Mouse (Mus musculus): Measurements from ENCODE around the gene Pcyt2.

The Pcyt2 gene

DNA sequence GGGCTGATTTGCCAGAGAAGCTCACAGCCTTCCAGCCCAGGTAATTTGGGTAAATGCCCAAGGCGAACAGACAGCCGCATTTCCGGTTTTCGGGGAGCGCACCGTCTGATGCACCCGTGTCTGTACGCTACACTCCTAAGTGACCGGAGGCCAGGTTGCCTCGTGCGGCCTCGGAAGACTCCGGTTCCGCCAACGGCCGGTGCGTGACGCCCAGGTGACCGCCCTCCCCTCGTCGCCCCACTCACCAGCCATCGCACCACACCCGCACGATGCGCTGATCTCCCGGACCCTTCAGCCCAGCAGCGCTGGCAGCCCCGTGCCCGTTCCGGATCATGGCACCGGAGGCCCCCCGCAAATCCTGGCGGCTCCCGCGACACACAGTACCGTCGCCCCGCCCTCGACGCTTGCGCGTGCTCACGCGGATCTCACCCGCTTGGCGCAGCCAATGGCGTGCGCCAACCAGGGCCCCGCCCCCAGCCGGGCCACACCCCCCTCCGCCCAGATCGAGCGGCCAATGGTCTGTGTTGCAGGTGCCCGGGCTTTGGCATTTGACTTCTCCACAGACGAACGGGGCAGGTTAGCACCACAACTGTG lies at the start of gene Pcyt2:
Gene Pcyt2 (minus strand): TSS at position 418 of the 594 bp plus-strand sequence.
- peak; percentile 95 for DNase-seq

DNA sequence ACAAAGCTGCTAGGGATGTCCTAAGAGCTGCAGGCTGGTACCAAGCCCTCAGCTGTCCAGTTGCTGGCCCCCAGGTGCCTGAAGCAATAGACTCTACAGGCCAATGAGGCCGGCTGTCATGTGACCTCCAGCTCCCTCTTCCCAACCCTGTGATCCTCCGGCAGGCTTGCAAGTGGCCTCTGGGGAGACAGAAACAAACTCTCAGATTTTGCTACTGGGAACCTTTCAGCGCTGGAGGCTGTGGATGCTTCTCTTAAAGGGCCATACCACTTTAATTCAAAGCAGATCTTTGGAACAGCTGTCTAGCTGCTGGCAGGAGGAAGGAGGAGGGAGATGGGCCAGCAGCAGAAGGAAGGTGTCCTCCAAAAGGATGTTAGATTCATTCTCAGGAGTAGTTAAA lies 48.9 kb upstream of the Pcyt2 start:
- DNase-seq = peak in 1 of 2 experiments; percentile 63

DNA sequence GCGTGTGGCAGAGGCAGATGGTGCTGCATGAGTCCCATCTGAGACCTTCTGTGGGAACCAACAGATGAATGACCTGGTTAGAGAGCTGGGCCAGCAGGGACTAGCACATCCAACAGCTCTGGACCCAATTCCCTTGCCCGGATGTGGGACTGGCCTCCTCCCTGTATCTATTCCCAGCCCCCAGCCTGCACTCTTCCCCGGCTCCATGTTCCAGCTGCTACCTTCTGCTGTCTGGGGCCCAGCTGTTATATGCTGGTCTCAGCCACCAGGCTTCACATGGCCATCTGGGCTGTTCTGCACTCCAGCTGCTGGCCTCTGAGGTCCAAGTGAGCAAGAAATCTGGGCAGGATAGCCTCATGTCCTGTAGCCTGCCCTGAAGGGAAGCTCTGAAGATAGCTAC lies 47.7 kb upstream of the Pcyt2 start:
- DNase-seq = peak; percentile 65 to 90

DNA sequence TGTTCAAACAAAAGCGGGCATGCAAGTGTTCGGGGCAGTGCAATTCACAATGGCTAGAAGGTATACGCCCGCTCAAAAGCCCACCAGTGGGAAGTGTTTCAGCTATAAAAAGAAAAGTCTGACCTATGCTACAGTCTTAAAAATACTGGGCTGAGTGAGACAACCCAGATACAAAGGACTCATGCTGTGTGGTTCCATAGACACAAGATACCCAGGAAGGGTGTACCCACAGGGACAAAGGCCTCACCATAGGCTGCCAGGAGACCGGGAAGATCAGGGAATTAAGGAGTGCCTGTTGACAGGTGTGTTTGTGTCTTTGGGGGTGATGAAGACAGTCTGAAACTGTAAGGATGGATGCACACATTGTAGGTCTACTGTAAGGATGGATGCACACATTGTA lies 46.0 kb upstream of the Pcyt2 start:
- no peak for DNase-seq

DNA sequence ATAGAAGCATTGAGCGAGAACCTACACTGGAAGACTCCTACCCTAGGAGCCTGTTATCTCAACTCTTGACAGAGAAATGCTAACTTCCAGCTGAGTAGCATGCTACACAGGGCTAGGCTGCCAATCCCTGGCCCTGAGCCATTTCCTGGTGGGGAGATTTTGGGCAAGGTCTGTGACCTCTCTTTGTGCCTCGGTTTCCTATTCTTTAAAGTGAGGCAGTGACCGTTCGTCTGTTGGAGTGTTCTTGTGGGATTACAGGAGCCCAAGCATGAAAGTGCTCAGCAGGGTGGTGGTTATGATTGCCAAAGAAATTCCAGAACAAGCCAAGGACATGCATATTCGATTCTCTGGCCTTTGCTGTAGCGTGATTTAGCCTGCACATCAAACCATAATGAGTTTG lies 45.0 kb upstream of the Pcyt2 start:
- no peak for DNase-seq

DNA sequence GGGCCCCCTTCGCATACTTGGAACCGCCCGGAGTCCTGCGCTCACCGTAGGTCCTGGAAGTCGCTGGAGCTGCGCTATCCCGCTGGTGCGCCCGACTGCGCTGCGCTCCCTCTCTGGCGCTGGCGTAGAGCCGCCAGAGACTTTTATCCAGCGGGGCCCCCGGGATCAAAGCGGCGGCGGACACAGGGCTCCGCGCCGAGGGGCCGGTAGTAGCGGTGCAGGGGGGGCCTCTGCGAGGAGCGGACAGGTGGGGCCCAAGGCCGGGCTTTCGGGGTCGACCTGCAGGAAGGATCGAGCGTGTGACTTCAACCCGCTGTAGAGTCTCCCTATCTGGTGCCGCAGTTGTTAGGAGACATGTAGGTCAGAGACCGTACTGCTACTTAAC lies 43.3 kb upstream of the Pcyt2 start, which contains the start of gene Notum:
Gene Notum (minus strand): TSS at position 100 of the 385 bp plus-strand sequence.
- DNase-seq = peak in 1 of 2 experiments; percentile 43

DNA sequence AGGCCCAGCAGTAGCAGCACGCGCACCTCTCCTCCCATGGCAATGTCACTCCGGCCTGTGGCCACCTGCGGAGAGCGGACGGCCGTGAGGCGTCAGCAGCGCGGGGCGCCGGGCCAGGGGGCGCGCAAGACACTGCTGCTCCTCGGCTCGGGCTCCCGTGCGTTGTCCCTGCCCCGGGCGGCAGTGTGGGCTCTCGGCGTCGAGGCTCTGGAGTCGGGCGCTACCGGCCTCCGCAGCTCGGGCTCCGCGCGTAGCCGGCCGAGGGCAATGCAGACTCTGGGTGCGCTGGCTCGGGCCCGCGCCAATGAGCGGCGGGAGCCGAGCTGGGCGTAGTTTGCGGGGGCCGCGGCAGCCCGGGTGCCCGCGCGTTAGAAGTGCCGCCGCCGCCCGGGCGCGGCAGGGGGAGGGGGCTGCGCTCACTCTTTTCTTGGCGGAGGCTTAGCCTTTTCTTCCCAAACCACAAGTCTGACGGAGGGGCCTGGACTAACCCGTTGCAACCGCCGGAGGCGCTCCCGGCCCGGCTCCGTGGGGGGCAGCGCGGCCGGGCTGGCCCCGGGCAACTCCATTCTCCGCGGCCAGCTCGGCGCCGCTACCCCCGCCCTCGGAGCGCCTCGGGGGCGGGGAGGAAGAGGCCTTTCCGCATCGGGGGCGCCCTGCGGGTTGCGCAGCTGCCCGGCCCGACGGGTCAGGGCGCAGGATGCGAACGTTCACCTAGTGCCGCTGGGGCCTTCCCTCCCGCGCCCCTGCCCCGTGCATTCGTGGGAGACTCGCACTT lies 42.8 kb upstream of the Pcyt2 start:
- peak; percentile 70 to 82 for DNase-seq

DNA sequence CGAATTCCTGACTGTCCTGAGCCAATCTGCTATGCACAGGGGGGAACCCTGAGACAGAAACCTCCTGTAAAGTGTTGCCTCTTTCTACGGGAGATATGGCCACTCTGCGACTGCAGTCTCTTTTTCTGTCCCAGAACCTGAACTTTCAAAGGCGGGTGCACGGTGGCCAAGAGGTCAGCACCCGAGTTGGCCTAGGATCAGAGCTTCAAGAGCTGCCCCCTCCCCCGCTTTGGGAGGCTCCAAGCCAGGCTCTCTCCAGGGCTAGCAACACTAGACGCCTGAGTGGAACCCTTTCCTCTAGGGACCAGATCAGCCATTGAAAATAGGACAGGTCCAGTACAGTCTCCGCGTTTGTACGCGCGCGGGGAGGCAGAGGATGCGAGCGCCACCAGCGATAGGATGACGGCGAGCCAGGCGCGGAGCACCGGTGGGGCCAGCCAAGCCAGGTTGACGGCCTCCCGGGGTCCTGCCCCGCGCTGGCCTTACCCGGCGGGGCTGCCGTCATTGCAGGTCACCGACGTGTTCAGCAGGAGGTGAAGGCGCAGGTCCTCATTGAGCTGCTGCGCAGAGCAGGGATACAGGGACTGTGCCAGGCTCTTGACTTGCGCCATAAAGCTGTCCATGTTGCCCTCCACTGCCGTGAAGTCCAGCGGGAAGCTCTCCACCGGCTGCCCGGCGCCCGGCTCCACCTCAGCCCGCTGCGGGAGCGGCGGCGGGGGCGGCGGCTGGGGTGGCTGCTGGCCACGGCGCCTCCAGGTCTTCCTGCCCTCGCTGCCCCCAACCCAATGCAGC lies 42.0 kb upstream of the Pcyt2 start:
- DNase-seq = peak; percentile 22 to 46

DNA sequence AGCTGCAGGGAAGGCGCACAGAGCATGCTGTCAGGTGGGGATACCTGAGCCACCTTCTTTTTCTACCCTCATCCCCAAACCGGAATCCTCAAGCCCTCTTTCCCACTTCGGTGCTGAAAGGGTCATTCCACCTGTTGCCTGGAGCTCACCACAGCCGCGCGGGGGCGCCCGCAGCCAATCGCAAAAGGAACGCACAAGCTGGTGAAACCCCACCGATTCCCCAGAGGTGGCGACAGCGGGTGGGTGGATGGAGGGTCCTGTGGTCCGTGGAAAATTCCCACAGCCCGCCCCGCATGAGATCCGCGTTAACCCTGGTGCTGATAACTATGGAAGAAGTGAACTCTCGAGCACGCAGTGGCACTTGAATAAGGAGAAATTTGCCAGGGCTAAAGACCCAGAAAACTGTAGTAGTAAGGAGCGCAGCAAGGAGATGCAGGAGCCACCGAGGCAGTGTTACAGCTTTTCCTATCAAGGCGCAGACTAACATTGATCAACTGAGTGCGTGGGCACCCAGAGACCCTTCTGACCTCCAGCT lies 41.2 kb upstream of the Pcyt2 start:
- peak; percentile 88 to 90 for DNase-seq

DNA sequence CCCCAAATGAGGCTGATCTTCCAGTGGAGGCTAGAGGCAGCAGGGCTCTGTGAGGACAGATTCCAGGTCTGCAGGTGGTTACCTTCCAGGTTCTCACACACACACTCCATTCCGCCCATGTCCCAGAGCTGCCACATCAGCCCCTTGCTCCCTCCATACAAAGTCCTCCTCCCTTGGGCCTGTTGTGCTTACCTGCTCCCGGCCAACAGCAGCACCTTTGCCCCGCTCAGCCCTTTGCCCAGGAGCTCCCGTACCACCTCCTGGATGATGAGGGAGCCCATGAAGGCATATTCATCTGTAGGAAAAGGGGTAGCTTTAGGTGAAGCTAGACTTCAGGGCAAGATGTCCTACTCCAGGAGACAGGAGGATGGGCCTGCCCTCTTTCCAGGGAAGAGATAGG lies 39.6 kb upstream of the Pcyt2 start:
- DNase-seq = no peak

DNA sequence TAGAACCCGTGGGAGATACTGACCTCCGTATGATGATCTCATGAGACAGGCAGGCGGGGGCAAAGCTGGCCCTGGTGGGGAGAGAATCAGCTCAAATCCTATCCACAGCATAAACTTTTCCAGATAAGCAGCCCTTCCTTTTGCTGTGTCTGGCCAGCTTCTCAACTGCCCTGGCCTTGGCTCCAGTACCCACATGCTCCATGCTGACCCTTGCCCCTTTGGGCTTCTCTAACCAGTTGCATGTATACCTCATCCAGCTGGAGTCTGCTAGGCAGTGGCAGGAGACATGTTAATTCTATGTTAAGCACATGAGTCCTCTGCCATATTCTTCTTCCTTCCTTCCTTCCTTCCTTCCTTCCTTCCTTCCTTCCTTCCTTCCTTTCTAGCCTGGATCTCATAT lies 37.0 kb upstream of the Pcyt2 start:
- no peak for DNase-seq

DNA sequence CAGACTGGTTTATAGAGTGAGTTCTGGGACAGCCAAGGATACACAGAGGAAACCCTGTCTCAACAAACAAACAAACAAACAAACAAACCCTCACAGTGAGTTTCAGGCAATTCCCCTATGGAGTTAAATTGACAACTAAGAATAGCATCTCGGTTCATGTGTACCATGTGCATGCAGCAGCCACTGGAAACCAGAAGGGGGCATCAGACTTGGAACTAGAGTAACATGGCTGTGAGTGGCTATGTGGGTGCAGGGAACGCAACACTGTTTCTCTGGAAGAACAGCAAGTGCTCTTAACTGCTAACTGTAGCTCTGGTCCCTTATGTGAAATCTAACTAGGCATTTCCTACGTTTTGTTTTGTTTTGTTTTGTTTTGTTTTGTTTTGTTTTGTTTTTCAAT lies 34.1 kb upstream of the Pcyt2 start:
- no peak for DNase-seq

DNA sequence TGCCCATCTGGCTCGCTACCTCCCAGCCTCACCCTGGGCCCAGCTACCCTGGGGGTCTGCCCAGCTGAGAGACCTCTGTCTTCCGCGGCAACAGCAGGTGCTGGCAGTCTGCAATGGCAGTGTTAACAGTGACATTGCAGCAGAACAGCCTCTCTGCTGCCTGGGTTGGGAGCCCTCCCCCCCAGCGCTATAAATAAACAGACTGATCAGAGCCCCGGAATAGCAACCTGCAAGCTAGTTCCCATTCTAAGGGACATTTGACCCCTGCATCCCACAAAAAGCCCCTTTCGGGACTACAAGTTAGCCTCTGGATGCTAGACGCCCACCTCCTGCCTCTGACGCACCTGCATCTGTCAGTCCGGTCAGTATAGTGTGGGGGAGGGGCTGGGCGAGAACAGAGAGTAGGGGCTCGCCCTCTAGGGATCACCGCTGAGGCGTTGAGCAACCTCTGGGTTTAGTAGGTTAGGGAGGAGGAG lies 30.3 kb upstream of the Pcyt2 start, which contains the start of gene Myadml2:
Gene Myadml2 (minus strand): TSS at position 158 of the 476 bp plus-strand sequence.
- DNase-seq = peak in 1 of 2 experiments; percentile 33

DNA sequence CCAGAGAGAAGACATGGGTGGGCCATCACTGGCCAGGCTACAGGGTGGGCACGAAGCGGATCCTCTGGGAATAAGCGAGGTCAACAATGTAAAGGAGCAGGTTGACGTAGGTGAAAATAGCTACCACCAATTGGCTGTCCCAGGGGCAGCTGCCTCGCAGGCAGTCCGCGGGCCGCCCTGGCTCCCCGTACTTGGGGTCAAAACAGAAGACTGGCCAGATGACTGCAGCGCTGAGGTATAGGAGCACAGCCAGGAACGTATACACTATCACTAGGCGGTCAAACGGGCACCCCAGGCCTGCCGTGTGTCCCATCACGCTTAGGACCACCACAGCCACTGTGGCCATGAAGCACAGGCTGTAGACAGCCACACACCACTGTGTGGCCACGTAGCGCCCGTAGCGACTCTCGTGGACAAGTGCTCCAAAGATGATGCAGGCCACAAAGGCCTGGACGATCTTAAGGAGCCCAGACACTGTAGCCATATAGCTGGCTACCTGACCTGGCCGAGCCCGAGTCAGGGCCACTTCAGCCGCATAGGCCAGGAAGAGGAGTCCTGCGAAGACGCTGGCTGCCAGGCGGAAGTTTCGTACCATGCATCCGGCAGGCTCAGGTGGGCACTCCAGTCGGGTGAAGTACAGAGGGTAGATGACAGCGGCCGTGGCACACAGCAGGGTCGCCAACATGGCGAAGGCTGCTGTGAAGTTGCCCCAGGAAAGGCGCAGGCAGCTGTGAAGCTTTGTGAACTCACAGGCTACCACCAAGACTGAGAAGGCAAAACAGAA lies 29.5 kb upstream of the Pcyt2 start:
- no peak for DNase-seq

DNA sequence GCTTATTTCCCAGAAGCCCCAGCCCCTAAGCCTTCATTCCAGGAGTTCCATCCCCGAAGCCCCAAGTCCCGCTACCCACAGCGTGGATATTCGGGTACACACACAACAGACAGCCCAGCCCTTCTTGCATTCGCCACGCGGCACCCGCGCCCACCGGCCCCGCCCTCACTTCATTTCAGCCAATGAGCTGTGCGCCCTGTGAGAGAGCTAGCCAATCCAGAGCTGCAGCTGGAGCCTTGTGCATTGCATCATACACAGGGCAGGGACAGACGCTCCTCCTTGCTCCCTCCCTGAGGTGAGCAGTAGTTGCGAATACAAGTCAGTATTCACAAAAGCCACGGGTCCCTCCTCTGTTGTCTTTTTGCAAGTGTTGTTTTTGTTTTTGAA lies 25.9 kb upstream of the Pcyt2 start, which contains the start of gene Pycr1:
Gene Pycr1 (minus strand): TSS at position 169 of the 387 bp plus-strand sequence.
- peak; percentile 94 to 95 for DNase-seq

DNA sequence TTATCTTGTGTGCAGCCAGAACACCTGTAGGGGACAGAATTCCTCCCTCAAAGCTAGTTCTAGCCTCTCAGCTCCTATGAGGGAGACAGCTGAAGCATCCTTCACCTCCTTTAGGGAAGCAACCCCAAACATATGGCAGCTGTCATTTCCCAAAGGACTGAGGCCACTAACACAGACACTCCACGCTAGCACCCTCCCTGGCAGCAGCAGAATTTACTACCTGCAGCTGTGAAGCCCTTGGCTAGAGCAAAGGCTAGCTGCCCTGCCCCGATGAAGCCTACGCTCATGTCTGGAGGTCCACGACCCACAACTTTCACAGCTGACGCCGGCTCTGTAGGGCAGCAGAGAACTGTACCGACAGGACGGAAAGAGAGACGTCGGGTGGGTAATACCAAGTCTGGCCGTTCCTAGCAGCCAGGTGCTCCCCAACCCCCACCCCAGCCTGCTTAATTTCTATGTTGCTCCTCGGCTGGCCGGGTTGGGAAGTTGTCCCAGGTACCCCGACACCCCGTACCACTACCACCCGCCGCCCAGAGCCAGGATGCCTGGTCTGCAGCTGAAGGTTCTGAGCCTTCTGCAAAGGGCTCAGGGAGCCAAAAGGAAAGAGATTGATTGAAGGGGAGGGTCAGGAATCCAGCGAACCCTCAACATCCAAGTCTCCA lies 25.3 kb upstream of the Pcyt2 start:
- DNase-seq = no peak

DNA sequence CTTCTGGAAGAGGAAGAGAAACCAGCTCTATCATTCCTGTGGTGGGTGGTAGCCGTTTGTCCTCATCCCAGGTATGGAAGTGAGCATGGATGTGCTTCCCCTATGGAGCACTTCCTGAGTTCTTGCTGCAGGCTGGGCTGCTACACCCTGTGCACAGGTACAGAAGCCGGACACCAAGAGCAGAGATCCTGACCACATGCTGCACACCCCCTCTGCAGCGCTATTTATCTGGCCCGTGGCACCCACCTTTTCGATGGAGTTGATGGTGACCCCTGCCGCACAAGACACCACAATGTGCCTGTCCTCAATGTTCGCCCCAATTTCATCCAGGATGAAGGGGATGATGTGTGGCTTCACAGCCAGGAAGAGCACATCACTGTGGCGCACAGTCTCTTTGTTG lies 24.1 kb upstream of the Pcyt2 start:
- DNase-seq = peak in 1 of 2 experiments; percentile 18

DNA sequence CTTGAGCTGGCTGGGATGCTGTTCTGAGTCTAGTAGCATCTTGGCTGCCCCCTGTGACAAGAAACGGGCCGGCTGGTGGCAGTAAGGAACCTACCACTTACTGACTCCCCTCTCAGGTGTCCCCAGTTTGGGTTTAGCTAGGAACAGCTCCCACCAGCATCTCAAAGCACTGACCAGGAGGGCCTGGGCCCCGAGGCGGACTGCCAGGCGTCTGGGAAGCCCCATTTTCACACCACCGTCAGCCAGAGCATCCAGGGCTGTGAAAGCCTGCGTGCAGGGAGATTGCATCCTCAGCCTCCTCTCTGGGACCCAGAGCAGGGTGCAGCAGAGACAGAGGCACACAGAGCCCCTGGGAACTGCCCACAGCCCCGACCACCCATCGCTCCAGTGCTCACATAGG lies 23.5 kb upstream of the Pcyt2 start:
- peak in 1 of 2 experiments; percentile 19 for DNase-seq

DNA sequence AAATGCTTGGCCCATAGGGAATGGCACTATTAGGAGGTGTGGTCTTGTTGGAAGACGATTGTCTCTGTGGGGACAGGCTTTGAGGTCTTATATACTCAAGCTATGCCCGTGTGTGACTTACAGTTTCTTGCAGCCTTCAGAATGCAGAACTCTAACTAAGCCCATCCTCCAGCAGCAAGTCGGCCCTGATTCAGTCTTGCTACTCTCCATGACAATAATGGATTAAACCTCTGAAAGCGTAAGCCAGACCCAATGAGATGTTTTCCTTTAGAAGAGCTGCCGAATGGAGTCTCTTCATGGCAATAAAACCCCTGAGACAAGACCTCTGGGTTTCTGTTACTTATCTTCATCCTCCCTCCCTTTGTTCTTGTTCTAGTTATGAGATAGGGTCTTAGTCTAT lies 17.1 kb upstream of the Pcyt2 start:
- DNase-seq = no peak

DNA sequence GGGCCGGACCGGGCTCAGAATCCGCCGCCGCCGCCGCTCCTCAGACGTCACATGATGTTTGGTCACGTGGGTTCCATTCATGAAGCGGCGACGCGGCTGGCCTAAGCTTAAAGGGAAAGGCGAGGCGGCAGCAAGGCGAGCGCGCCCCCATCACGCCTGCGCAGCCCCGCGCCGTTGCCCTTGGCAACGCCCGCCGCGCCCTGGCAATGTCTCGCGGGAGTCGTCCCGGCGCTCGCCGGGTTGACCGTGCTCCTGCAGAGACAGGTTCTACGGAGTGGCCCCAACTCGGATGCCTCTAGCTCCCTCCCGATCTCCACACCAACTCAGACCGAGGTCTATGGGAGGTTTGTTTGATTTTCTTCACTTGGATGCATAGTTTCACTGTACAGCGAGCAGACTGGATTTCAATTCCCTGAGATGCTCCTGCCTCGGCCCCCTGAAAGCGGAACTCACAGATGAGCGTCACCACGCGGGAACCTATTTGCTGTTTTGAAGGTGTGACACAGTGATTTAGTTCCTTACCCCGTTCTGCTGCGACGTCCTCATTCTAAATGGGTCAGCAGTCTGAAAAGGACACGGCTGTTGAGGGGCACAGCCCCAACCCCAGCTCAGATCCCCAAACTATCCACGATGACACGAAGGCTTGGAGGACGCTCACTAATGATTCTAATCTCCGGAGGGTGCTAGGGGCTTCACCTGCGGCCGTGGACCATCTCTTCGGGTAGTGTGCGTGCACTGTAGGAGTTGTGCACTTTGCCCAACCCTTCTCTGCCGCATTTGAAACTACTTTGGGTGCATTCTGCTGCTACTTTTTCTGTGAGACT lies 16.0 kb upstream of the Pcyt2 start, which contains the start of gene Mafg:
Gene Mafg (minus strand): TSS at position 81 of the 824 bp plus-strand sequence.
- DNase-seq = peak; percentile 95 to 97
